Mouse (Mus musculus) intestine, embryonic 14.5 days (tissue): ENCODE measurements at regions not wholly inside any gene's neighbourhood (a gene's known extent, or its start where the extent isn't known, plus 50 kb on each side); places are given as distances from the start of the nearest gene placed in this dataset.
A peak's percentile ranks its signal among the peaks of the same experiment; 100 is the strongest.

Experiments used
- ATAC-seq: fragments of 200-750 bp; cut with Nextera tagmentation; replicated peaks from 2 replicates; pipeline ENCODE4 v1.8.0; 2017; ENCODE audit warnings: low read depth, moderate number of reproducible peaks, moderate TSS enrichment, moderate library complexity; ENCODE audit not compliant: low FRiP score, low TSS enrichment
- DNase-seq: peaks from one replicate; pipeline ENCODE4 v3.0.0-alpha.2; 2018; ENCODE audit warnings: low spot score
- H3K27ac ChIP-seq: fragments of 300-500 bp; sonication (generic); 2 replicates; pipeline ENCODE4 v1.5.1; 2014; ENCODE audit warnings: low read depth, mild to moderate bottlenecking, control low read depth
- H3K27me3 ChIP-seq: fragments of 300-500 bp; sonication (generic); replicated peaks from 2 replicates; pipeline ENCODE4 v1.6.1; 2014; ENCODE audit warnings: low read length, control low read depth; ENCODE audit not compliant: control insufficient read depth, insufficient read depth
- H3K36me3 ChIP-seq: fragments of 300-500 bp; sonication (generic); 2 replicates; pipeline ENCODE4 v1.6.1; 2014; ENCODE audit warnings: low read length, control low read depth; ENCODE audit not compliant: control insufficient read depth, insufficient read depth
- H3K4me1 ChIP-seq: fragments of 300-500 bp; sonication (generic); replicated peaks from 2 replicates; pipeline ENCODE4 v1.6.1; 2014; ENCODE audit warnings: low read length, control low read depth, mixed read lengths; ENCODE audit not compliant: control insufficient read depth, insufficient read depth
- H3K4me2 ChIP-seq: fragments of 300-500 bp; sonication (generic); 2 replicates; pipeline ENCODE4 v1.6.1; 2014; ENCODE audit warnings: low read length
- H3K4me3 ChIP-seq: fragments of 300-500 bp; sonication (generic); 2 replicates; pipeline ENCODE4 v1.5.1; 2014; ENCODE audit warnings: low read depth, low read length, control low read depth, mixed read lengths
- H3K9ac ChIP-seq: fragments of 300-500 bp; sonication (generic); 2 replicates; pipeline ENCODE4 v1.6.1; 2014; ENCODE audit warnings: mild to moderate bottlenecking, low read length
- H3K9me3 ChIP-seq: fragments of 300-500 bp; sonication (generic); 2 replicates; pipeline ENCODE4 v1.6.1; 2016; ENCODE audit warnings: low read length, control low read depth; ENCODE audit not compliant: control insufficient read depth
- WGBS: fragments of 180-500 bp; shearing (Covaris S2); extraction: QIAGEN DNeasy Blood & Tissue Kit; methylation state at CpG from one replicate; pipeline ENCODE4 v1.1.7; 2014; 5-methylcytosine and 5-hydroxymethylcytosine counted together

DNA sequence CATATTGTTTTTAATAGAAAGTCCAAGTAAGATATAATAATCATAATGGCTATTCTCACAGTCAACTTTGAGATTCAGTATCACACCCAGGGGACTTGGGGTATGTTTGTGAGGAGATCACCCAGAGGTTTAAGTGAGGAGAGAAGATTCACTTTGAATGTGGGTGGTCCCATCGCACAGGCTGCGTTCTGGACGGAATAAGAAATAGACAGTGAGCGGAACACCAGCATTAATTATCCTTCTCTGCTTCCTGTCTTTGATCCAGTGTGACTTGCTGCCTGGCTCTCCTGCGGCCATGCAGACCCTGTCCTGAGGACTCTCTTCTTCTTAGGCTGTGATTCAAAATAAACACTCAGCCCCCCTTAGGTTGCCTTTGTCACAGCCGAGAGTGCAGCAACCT lies 60.6 kb upstream of the Kras start:
- DNase-seq = no peak
- no peak overlapping the region for H3K4me2 ChIP-seq
- no peaks in the 10 kb centered on the region for H3K36me3 ChIP-seq
- no peak overlapping the region for H3K4me3 ChIP-seq
- H3K9ac ChIP-seq = no peak overlapping the region
- no peak overlapping the region for H3K27ac ChIP-seq
- 28% methylated on average over 6 of the region's 6 CpGs for WGBS
- no peaks in the 10 kb centered on the region for H3K27me3 ChIP-seq
- ATAC-seq = no peak
- H3K9me3 ChIP-seq = no peaks in the 10 kb centered on the region
- peaks cover 4% of the 10 kb centered on the region; the same call in 1 of the 2 replicates for H3K4me1 ChIP-seq

DNA sequence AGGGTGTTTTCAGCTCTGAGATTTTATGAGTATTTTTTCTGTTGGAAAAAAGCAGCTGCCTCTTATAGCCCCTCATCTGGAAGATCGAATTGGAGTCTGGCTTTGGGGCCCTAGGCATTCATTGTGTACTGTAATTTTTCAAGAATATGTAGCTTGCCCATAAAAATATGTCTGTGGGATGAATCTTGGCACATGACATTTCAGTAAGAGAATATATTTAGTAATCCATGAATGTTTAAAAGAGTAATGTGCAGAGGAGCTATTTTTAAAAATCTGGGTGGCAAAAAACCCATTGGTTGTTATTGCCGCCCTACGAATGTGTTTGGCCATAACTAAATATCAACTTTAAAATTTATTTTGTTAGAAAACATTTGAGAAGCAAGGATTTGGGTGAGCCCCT lies 59.0 kb upstream of the Kras start:
- Histone ChIP-seq H3K4me3 (no peak overlapping the region), H3K9ac (no peak overlapping the region), H3K9me3 (no peaks in the 10 kb centered on the region), H3K4me1 (peaks cover 6% of the 10 kb centered on the region; the same call in 1 of the 2 replicates), H3K27me3 (no peaks in the 10 kb centered on the region), H3K4me2 (no peak overlapping the region), H3K36me3 (no peaks in the 10 kb centered on the region), H3K27ac (no peak overlapping the region)
- ATAC-seq (no peak), DNase-seq (no peak)
- 85% methylated on average over 3 of the region's 3 CpGs for WGBS

DNA sequence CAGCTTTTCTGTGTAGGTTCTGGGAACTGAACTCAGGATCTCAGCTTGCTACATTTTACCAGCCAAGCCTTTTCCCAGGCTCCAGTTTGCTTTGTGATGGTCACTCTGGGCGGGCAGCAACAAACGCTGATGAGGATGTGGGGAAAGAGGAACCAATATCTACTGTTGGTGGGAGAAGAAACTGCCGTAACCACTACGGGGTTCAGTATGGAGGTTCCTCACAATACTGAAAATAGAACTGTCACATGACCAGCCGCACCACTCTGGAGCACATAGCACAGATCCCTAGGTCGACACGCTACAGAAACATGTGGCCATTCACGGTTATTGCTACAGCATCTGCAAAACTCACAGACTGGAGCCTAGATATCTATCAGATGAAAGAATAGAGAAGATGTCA lies 57.2 kb upstream of the Kras start:
- H3K9ac ChIP-seq = no peak overlapping the region
- no peaks in the 10 kb centered on the region for H3K9me3 ChIP-seq
- H3K27ac ChIP-seq = no peak overlapping the region
- WGBS = 89% methylated on average over 8 of the region's 8 CpGs
- peaks cover 16% of the 10 kb centered on the region; the same call in 1 of the 2 replicates for H3K4me1 ChIP-seq
- no peak overlapping the region for H3K4me3 ChIP-seq
- H3K4me2 ChIP-seq = no peak overlapping the region
- DNase-seq = no peak
- H3K27me3 ChIP-seq = no peaks in the 10 kb centered on the region
- no peaks in the 10 kb centered on the region for H3K36me3 ChIP-seq
- ATAC-seq = no peak

DNA sequence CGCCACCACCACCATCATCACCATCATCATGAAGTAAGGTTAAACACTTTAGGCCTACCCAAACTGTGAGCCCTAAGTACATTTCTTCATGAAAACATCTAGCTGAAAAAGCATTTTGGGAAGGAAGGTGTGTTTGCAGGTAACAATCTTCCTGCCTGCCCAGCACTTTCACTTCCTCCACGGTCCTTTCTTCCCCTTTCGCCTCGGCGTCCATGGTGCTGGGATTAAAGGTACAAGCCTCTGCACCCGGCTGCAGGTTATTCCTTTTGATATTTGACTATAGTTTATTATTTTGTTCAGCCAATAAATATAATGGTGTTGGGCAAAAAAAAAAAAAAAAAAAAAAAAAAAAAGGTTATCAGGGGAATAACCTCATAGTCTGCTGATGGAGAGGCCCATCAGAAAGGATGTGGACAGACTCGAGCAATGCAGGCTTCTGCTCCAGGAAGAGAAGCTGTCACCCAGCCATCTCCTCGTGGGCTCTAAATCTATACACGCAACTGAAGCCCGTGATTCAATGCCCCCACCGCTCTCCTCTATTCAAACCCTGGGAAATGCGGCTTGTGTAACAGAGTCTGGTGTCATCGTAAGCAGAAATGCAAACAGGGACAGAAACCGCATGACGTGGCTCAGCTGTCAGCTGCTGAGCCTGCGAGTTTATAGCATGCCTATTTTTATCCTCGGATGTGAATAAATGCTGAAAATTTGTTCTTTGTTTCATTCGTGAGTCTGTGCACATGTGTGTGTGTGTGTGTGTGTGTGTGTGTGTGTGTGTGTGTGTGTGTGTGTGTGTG lies 56.5 kb upstream of the Kras start:
- ATAC-seq = no peak
- Histone ChIP-seq H3K4me1 (peaks cover 16% of the 10 kb centered on the region; the same call in 1 of the 2 replicates), H3K9ac (no peak overlapping the region), H3K27me3 (no peaks in the 10 kb centered on the region), H3K36me3 (no peaks in the 10 kb centered on the region), H3K4me3 (no peak overlapping the region), H3K9me3 (no peaks in the 10 kb centered on the region), H3K4me2 (no peak overlapping the region), H3K27ac (no peak overlapping the region)
- no peak for DNase-seq
- WGBS = 70% methylated on average over 18 of the region's 18 CpGs

DNA sequence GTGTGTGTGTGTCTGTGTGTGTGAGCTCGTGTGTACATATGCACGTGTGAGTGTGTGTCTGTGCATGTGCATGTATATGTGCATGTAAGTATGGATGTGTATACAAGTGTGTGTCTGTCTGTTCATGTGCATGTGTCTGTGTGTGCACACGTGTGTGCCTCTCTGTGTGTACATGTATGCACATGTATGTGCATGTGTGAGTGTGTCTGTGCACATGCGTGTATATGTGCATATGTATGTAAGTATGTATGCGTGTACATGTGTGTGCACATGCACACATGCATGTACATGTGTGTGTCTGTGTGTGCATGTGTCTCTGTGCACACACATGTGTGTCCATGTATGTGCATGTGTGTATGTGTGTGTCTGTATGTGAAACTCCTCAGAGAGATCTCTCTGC lies 55.6 kb upstream of the Kras start:
- H3K36me3 ChIP-seq = no peaks in the 10 kb centered on the region
- H3K9ac ChIP-seq = no peak overlapping the region
- 96% methylated on average over 5 of the region's 5 CpGs for WGBS
- H3K9me3 ChIP-seq = no peaks in the 10 kb centered on the region
- H3K4me2 ChIP-seq = no peak overlapping the region
- DNase-seq (no peak), ATAC-seq (no peak)
- H3K4me1 ChIP-seq = peaks cover 15% of the 10 kb centered on the region; the same call in 1 of the 2 replicates
- no peaks in the 10 kb centered on the region for H3K27me3 ChIP-seq
- H3K4me3 ChIP-seq = no peak overlapping the region
- H3K27ac ChIP-seq = no peak overlapping the region

DNA sequence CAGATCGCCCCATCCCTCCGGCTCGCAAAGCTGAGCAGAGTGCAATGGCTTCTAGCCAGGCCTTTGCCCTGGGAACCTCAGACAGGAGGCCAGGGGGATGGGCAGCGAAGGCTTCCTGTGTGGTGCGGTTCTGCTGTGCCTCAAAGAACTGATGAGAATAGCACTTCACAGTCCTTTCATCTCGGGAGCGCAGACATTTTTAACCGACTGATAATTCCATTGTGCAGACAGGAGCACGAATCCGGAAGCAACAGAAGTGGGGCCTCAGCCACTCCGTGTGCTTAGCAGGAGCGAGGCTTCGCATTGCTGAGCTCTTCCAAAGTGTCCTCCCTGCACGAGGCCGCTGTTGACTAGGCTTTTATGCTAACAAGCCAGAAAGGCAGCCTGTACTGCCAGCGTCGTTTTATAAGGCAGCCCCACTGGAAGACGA lies 53.6 kb upstream of the Kras start:
- ATAC-seq (peak; percentile 54), DNase-seq (peak; percentile 70)
- WGBS = 6% methylated on average over 18 of the region's 18 CpGs
- no peaks in the 10 kb centered on the region for H3K9me3 ChIP-seq
- peaks cover 12% of the 10 kb centered on the region; the same call in 1 of the 2 replicates for H3K4me1 ChIP-seq
- no peaks in the 10 kb centered on the region for H3K27me3 ChIP-seq
- no peak overlapping the region; the same call in 1 of the 2 replicates for H3K4me3 ChIP-seq
- peak overlapping the region; percentile 33 for H3K4me2 ChIP-seq
- H3K27ac ChIP-seq = peak overlapping the region; percentile 44; the same call in 1 of the 2 replicates
- H3K9ac ChIP-seq = 0 out of 2 replicates have a peak overlapping the region, but pooled peaks have one; percentile 0
- H3K36me3 ChIP-seq = no peaks in the 10 kb centered on the region

DNA sequence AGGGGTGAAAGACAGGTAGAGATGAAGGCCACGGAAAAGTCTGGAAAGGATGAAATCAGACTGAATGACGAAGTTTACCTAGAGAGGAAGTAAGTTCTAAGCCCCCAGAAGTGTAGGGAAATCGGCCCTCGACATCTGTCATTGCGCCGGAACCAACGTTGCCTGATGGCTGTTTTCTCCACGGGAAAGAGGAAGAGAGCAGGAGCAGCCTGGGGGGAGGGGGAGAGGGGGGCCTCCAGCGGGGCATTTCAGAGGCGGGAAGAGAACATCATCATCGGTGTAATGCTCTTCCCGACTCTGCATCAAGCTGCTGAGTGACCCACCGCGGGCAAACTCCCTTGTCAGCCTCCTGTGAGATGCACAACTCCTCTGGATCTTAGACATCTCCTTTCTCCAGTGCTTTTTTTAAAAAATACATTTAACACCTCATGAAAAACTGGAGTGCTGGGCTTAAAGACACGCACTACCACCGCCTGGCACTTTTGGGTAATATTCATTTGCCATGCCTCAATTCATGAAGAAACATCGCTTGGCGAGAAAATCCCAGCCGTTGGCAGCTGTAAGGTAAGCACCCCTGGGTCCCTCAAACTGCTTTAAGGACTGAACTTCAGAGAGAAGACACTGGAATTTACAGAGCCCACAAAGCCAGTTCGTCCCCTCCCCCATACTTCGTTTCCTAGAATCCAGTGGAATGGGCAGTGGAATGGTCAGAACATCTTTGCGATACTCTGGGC lies 53.0 kb upstream of the Kras start:
- 59% methylated on average over 21 of the region's 22 CpGs for WGBS
- no peak for ATAC-seq

DNA sequence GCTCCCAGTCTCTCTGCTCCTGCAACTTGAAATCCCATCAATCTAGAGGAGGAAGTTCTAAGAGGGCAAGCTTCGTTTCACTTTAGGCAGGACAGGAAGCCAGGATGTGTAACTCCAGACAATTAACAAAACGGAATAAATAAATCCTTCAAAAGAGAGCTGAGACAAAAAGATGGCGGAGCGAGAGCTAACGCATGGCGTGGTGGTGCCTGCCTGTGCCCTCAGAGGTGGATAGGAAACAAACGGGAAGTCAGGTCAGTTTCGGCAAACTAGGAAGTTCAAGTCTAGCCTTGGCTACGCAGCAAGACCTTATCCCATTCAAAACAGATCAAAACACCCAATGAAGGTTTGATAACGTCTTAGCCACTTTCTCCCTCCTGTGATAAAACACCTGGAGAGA lies 52.1 kb upstream of the Kras start:
- no peak overlapping the region for H3K4me3 ChIP-seq
- peaks cover 12% of the 10 kb centered on the region; the same call in 1 of the 2 replicates for H3K4me1 ChIP-seq
- H3K4me2 ChIP-seq = no peak overlapping the region
- H3K9ac ChIP-seq = no peak overlapping the region
- WGBS = 86% methylated on average over 10 of the region's 10 CpGs
- H3K27ac ChIP-seq = no peak overlapping the region
- no peaks in the 10 kb centered on the region for H3K36me3 ChIP-seq
- no peaks in the 10 kb centered on the region for H3K27me3 ChIP-seq
- H3K9me3 ChIP-seq = no peaks in the 10 kb centered on the region
- ATAC-seq (no peak), DNase-seq (no peak)

More for the DNA sequence above, 53.0 kb upstream of the Kras start:
- Histone ChIP-seq H3K4me1 (peaks cover 12% of the 10 kb centered on the region; the same call in 1 of the 2 replicates), H3K9me3 (no peaks in the 10 kb centered on the region), H3K27ac (no peak overlapping the region), H3K4me3 (no peak overlapping the region; the same call in 1 of the 2 replicates), H3K27me3 (no peaks in the 10 kb centered on the region), H3K4me2 (peak overlapping the region; percentile 33), H3K9ac (0 out of 2 replicates have a peak overlapping the region, but pooled peaks have one; percentile 0), H3K36me3 (no peaks in the 10 kb centered on the region)
- DNase-seq = no peak
